Mouse (Mus musculus) c-Kit-negative CD71-positive TER-119-positive erythroid progenitor cells, embryonic 14.5 days (primary cell): Measurements from ENCODE around the gene Scube1.

Experiments
- DNase-seq: peaks from one replicate; pipeline ENCODE4 v3.0.0-alpha.2; 2013; ENCODE audit warnings: low read depth, low spot score

Gene Scube1

GRCm38 (mm10) chr15:83595364-83595711, 129.5 kb downstream of the Scube1 start:
- DNase-seq = no peak

DNA sequence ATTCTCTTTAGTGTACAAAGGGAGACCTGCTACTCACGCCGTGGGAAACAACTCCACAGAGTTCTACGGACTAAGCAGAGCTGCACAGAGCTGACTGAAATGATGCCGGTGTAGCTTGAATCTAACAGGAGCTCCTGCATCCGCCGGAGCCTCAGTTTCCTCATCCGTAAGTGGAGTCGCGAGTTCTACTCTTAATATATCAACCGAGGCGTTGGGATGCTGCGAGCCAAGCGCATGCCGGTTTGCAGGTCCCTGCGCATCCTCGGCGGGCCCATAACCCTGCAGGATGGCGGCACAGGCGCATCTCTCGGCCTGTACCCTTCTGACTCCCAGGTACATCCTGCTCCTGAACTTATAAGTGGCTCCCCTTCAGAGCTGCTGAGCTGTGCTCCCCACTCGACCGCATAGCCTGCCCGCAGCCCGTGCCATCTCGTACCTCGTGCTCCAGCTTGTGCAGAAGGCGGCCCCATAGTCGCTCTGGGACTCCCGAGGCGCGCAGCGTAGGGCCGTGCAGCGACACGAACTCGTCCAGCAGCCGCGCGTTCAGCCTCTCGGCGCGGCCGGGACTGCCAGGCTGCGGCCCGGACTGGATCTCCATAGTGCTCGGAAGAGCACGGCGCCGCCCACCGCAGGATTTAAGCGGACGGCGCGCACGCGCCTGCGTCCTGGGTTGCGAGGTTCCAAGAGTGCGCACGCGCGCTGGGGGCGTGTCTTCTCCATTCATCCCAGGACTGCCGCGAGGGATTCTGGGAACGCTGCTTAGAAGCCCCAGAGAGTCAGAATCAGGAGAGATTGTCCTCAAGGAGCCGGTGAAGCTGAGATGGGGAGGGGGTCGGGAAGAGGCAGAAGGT, 130.1 kb downstream of the Scube1 start, which contains the start of gene Ttll12:
Gene Ttll12 (minus strand): TSS at position 645 of the 851 bp plus-strand sequence.
- peak; percentile 99 for DNase-seq

- peak; percentile 60 for DNase-seq
Observed at GRCm38 (mm10) chr15:83593702-83594512, 130.9 kb downstream of the Scube1 start.

DNA sequence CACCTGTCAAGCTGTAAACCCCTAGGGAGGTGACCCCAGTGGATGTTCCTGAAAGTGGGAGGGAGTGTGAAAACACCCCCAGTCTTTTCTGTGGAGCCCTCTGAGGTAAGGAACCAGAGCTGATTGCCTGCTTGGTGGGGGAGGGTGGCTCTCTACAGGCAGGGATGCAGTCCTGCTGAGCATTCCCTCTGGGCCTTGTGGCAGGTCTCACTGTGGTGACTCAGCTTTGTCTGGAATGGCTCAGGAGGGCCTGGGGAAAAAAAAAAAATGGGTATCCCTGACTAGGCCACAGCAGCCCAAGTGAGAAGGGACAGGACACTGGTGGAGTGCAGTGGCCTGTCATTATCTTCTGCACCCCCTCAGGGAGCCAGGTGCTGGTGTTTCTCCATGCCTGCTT, 131.6 kb downstream of the Scube1 start:
- DNase-seq = no peak

GRCm38 (mm10) chr15:83592260-83593188, 132.3 kb downstream of the Scube1 start:
- peak; percentile 67 for DNase-seq

DNA sequence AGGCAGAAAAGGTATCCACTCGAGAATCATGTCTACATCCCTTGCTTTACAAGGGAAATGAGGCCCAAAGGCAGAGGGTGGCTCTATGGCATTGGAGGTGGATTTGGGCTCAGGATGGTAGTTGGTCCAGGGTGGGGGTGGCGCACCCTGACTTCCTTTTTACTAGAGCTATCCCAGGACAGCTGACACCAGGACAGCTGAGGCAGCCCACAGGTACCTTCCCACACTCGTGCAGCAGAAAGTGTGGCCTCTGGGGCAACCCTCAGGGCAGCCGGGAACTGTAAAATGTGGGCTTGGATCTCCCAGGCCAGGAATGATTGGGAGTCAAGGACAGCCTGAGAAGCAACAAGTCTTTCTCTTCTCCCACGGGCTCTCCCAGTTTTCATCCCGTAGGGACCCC, 133.1 kb downstream of the Scube1 start:
- no peak for DNase-seq

- no peak for DNase-seq
Observed at GRCm38 (mm10) chr15:83590841-83591240, 134.0 kb downstream of the Scube1 start.

GRCm38 (mm10) chr15:83584741-83585220, 140.0 kb downstream of the Scube1 start:
- DNase-seq = no peak

DNA sequence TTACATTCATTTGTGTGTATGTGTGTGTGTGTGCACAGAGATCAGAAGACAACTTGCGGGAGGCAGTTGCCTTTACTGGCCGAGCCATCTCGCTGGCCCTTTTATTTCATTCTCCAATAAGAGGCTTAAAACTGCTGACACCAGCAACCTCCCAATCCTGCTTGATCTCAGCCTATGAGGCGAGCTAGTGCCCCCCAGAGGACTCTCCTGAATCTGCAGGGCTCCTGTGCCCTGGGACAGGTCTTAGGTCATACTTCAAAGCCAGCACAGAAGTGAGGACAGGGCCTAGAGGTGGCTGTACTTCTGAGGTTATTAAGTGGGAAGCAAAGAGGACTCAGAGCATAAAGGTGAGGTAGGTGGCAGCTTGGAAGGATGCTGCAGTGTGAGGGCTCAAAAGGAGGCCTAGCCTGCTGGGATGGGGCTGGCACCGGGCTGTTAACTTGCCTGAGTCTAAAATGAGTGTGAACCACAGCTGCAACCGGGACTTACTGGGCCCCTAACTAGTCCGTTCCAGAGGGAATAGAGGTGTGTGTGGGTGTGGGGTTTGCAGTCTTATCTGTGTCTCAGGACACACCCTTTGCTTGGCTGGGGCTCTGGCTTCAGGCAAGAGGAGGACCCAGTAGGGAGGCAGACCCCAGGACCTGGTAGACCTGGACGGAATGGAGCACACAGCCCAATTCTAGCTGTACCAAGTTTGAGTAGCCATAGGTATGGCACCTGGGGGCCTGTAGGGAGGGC, 141.2 kb downstream of the Scube1 start:
- DNase-seq = no peak

GRCm38 (mm10) chr15:83582931-83583330, 141.9 kb downstream of the Scube1 start:
- DNase-seq = no peak

DNA sequence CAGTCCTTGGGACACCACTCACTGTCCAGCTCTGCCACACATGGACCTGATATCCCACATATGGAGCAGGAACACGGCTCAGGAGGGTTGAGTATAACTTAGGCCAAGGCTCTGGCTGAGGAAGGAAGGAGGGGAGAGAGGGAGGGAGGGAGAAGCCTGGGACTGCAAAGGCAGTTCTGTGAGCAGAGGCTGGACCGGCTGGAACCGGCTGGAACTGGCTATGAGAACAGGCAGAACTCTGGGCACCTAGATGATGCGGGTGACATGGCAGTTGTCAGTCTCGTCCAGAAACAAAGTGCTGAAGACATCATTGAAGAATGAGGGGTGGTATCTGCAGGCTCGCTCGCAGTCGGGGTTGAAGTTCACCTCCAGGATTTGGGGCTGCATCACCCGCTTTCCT, 148.2 kb downstream of the Scube1 start:
- no peak for DNase-seq

GRCm38 (mm10) chr15:83575543-83575942, 149.3 kb downstream of the Scube1 start:
- no peak for DNase-seq

- DNase-seq = no peak
Observed at GRCm38 (mm10) chr15:83574731-83575351, 150.0 kb downstream of the Scube1 start.

GRCm38 (mm10) chr15:83573606-83574005, 151.2 kb downstream of the Scube1 start:
- no peak for DNase-seq

DNA sequence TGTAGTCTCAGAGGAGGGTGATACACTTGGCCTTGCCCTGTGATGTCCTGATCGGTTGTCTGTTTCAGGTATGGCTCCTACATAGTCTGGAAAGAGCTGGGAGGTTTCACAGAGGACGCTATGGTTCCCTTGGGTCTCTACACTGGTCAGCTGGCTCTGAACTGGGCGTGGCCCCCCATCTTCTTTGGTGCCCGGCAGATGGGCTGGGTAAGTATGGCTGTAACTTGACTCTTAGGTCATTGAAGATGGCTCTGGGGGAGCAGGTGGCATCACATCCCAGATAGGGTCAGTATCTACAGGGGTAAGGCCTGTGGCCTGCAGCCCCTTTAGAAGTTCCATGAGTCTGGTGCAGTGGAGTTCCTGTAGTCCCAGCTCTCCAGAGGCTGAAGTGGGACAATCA, 152.7 kb downstream of the Scube1 start:
- no peak for DNase-seq

DNA sequence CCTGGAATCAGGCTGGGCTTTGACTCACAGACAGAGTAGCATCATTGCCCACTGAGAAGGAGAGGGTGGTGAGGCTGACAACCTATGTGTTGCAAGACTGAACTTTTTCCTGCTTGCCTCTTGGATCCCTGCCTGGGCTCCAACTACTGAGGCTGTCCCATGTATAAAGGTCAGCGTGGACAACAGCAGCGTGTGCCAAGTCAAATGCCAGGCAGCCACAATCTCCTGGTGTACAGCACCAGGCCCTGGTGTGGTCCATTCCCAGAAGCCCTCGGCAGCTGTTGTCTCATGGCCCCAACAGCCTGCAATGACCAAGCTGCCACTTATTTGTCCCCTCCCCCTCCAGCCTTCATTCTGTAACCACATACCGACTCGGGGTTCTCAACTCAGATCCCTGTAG, 153.2 kb downstream of the Scube1 start:
- no peak for DNase-seq

DNA sequence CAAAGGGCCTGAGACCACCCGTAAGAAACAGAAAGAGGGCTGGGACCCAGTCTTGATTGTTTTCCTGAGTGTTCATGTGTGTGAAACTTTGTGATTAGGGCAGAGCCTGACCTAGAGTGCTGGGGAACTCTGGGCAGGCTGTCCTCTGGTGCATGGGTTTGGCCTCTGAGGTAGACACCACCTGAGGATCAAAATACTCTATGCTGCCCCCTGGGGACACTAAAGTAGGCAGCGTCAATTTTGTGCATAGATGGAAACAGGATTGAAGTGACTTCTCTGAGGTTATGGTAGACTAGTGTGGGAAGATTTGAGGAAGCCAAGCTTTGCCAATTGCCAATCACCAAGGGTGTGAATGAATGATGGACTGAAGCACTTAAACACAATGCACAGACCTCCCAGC, 154.2 kb downstream of the Scube1 start:
- DNase-seq = no peak

- DNase-seq = no peak
Observed at GRCm38 (mm10) chr15:83569682-83570081, 155.1 kb downstream of the Scube1 start.

GRCm38 (mm10) chr15:83568544-83568943, 156.3 kb downstream of the Scube1 start:
- DNase-seq = no peak

DNA sequence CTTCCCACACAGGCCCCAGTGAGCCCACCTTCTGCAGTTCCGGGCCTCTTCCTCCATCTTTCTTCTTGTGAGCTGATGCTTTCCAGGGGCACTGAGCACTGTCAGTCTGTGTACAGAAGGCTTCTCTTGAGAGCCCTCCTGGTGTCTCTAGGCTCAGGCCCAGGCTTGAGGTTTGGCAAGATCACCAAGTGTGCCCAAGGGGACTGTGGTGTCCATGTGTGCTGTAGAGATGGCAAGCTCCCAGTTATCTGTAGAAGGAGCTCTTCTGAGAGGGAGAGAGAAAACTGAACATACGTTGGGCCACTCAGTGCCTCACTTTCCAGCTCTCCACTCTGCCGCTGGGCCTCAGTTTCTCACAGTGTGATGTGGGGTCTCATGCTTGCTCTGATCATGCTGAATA, 157.1 kb downstream of the Scube1 start:
- no peak for DNase-seq
